ENCODE assay signal across 10 mouse cellular contexts in genomic region chr16:94041065-94041712, GRCm38 (mm10). TPM values are rescaled to one million over a fixed set of nuclear protein-coding genes. Genes with fewer than 3 reads are reported as not detected.
DNase-seq lines count a peak whose midpoint lies in the region; ATAC-seq and TF ChIP-seq lines count a peak whose summit lies in the region.
"Had no signal": no experiment of that assay in that cellular context is flagged by ENCODE, and none has a peak within 500 bp of the region (broad histone marks: within the 10 kb centered on the region; RNA-seq: fewer than 3 reads in every experiment).

No protein-coding gene starts in this region.

- TF ChIP-seq POLR2A in limb, embryonic 14.5 days (IDR thresholded peaks at IDR 0.05; ENCODE audit: borderline replicate concordance, extremely low read depth, insufficient read depth, insufficient read length): no peak

- no peak overlapping the region for H3K27ac ChIP-seq in forebrain, embryonic 10.5 days
- no peak overlapping the region for H3K27ac ChIP-seq in limb, embryonic 14.5 days (replicated peaks; ENCODE audit: low read depth, low read length)
- H3K27ac ChIP-seq: liver, embryonic 12.5 days had no signal

- H3K36me3 ChIP-seq in forebrain, embryonic 10.5 days (replicated peaks): no peaks in the 10 kb centered on the region
- H3K36me3 ChIP-seq in limb, embryonic 14.5 days (ENCODE audit: control insufficient read depth, insufficient read depth, low read length): no peaks in the 10 kb centered on the region
- H3K36me3 ChIP-seq: liver, embryonic 12.5 days had no signal

- peaks cover 19% of the 10 kb centered on the region for H3K4me1 ChIP-seq in forebrain, embryonic 10.5 days
- H3K4me1 ChIP-seq in limb, embryonic 14.5 days (ENCODE audit: control insufficient read depth, insufficient read depth, low read length): 0 out of 2 replicates have a peak, but pooled peaks cover 5% of the 10 kb centered on the region
- H3K4me1 ChIP-seq: liver, embryonic 12.5 days had no signal

- WGBS in forebrain, embryonic 10.5 days: 44% methylated on average over 18 of the region's 18 CpGs
- 36% methylated on average over 18 of the region's 18 CpGs for WGBS in limb, embryonic 14.5 days

- H3K9ac ChIP-seq in limb, embryonic 14.5 days (ENCODE audit: low read depth, low read length, severe bottlenecking): no peak overlapping the region
- H3K9ac ChIP-seq: liver, embryonic 12.5 days had no signal

- H3K4me3 ChIP-seq in forebrain, embryonic 10.5 days: peak overlapping the region; percentile 24
- H3K4me3 ChIP-seq in limb, embryonic 14.5 days (replicated peaks; ENCODE audit: low read length): no peak overlapping the region
- H3K4me3 ChIP-seq: liver, embryonic 12.5 days had no signal

- peak overlapping the region; percentile 14; the same call in 1 of the 2 replicates for H3K4me2 ChIP-seq in limb, embryonic 14.5 days (replicated peaks; ENCODE audit: low read depth, low read length, severe bottlenecking)
- H3K4me2 ChIP-seq: liver, embryonic 12.5 days had no signal

- intact Hi-C loops in gastrocnemius, postnatal 36 days (cut with DNase I): no loop called here

- peaks cover 74% of the 10 kb centered on the region for H3K27me3 ChIP-seq in forebrain, embryonic 10.5 days (ENCODE audit: poor library complexity, severe bottlenecking)
- peaks cover 13% of the 10 kb centered on the region; the same call in 1 of the 2 replicates for H3K27me3 ChIP-seq in limb, embryonic 14.5 days (ENCODE audit: control insufficient read depth, insufficient read depth, low read length)

- peak; percentile 65; the same call in 1 of the 2 replicates for ATAC-seq in limb, embryonic 14.5 days (ENCODE audit: low FRiP score, low read depth)
- ATAC-seq: liver, embryonic 12.5 days had no signal

- peak; percentile 24 for DNase-seq in gastrocnemius, postnatal 10 days
- DNase-seq in gastrocnemius, postnatal 36 days: no peak
- DNase-seq in 416B (ENCODE audit: low read depth): peak; percentile 43
- peak; percentile 29 for DNase-seq in forebrain, embryonic 10.5 days (ENCODE audit: extremely low spot score, low spot score)
- no peak for DNase-seq in limb, embryonic 14.5 days (ENCODE audit: low spot score)
- DNase-seq in urinary bladder, postnatal 25 days (ENCODE audit: low spot score): no peak
- no peak for DNase-seq in spleen, postnatal 4 days (ENCODE audit: low spot score in 2 of 2)
- no peak for DNase-seq in thymus, postnatal 14 days
- DNase-seq: adrenal gland, postnatal 36 days had no signal

- H3K9me3 ChIP-seq in forebrain, embryonic 10.5 days: no peaks in the 10 kb centered on the region
- H3K9me3 ChIP-seq in limb, embryonic 14.5 days (ENCODE audit: control insufficient read depth, low read length): no peaks in the 10 kb centered on the region
- H3K9me3 ChIP-seq: liver, embryonic 12.5 days had no signal

RNA-seq across cellular contexts. Expression of gene Cldn14, which starts 32.6 kb away (rescaled TPM):
- total RNA-seq in gastrocnemius, postnatal 10 days (2021): under 1 TPM in 1 of 2 experiments, not detected in 1; 0.16 TPM
- total RNA-seq in gastrocnemius, postnatal 36 days (2021): under 1 TPM in 1 of 2 experiments, not detected in 1; 0.20 TPM
- not detected in 2 replicates for polyA plus RNA-seq in forebrain, embryonic 10.5 days (2016; fragmentation: Nextera tagmentation; extraction: Ambion mirVana)
- polyA plus RNA-seq in limb, embryonic 14.5 days (2012; rRNA removed): not detected in 2 replicates
- not detected in 2 replicates for polyA plus RNA-seq in limb, embryonic 14.5 days (2014; fragmentation: Nextera tagmentation; extraction: Ambion mirVana)
- total RNA-seq: adrenal gland, postnatal 36 days had no signal

RNA-seq across cellular contexts. Expression of gene Sim2, which starts 43.5 kb away (rescaled TPM):
- total RNA-seq in gastrocnemius, postnatal 10 days (2021): 10 to 100 TPM; 11.9 to 13.2 TPM
- 10 to 100 TPM; 14.8 to 16.9 TPM for total RNA-seq in gastrocnemius, postnatal 36 days (2021)
- polyA plus RNA-seq in forebrain, embryonic 10.5 days (2016; fragmentation: Nextera tagmentation; extraction: Ambion mirVana): 0.04 and 0.14 TPM in 2 replicates
- 5.9 and 7.0 TPM in 2 replicates for polyA plus RNA-seq in limb, embryonic 14.5 days (2012; rRNA removed)
- 0.97 and 1.4 TPM in 2 replicates for polyA plus RNA-seq in limb, embryonic 14.5 days (2014; fragmentation: Nextera tagmentation; extraction: Ambion mirVana)
- total RNA-seq: adrenal gland, postnatal 36 days had no signal
- polyA plus RNA-seq: liver, embryonic 12.5 days had no signal

Comparison
In these comparisons a context has a peak if more than half of its experiments do, and no peak if none do; other contexts are left out.
1. DNase-seq: peak in gastrocnemius, postnatal 10 days (single experiment), 416B (single experiment) and forebrain, embryonic 10.5 days (single experiment); none in gastrocnemius, postnatal 36 days (0 of 2), limb, embryonic 14.5 days (single experiment), urinary bladder, postnatal 25 days (single experiment), spleen, postnatal 4 days (0 of 2) and thymus, postnatal 14 days (single experiment).